Mouse (Mus musculus) heart, adult 2 months (tissue): ENCODE data around the gene C8a. TPM values are rescaled to one million over a fixed set of nuclear protein-coding genes. Genes with fewer than 3 reads are reported as not detected.

Experiments used
- DNase-seq, 2 experiments: peaks; one replicate each; pipeline ENCODE4 v3.0.0; 2021
- H3K27ac ChIP-seq: fragments of 200-600 bp; 2 replicates; pipeline ENCODE4 v1.8.1; 2022
- H3K27me3 ChIP-seq: fragments of 200-500 bp; 2 replicates; pipeline ENCODE4 v1.6.1; 2012; ENCODE audit warnings: mild to moderate bottlenecking, low read length, inconsistent platforms, mixed read lengths; ENCODE audit not compliant: control insufficient read depth, insufficient read depth
- H3K36me3 ChIP-seq: fragments of 200-500 bp; 2 replicates; pipeline ENCODE4 v1.6.1; 2012; ENCODE audit warnings: low read length, inconsistent platforms; ENCODE audit not compliant: control insufficient read depth, insufficient read depth
- H3K4me1 ChIP-seq: fragments of 200-500 bp; 2 replicates; pipeline ENCODE4 v1.6.1; 2011; ENCODE audit warnings: low read length; ENCODE audit not compliant: control insufficient read depth, insufficient read depth
- H3K4me3 ChIP-seq: fragments of 200-600 bp; 2 replicates; pipeline ENCODE4 v1.8.1; 2022
- H3K79me2 ChIP-seq: fragments of 200-500 bp; replicated peaks from 2 replicates; pipeline ENCODE4 v1.6.1; 2012; ENCODE audit warnings: mild to moderate bottlenecking, inconsistent platforms, low read length, moderate library complexity, mixed read lengths; ENCODE audit not compliant: control insufficient read depth, insufficient read depth
- H3K9ac ChIP-seq: fragments of 200-500 bp; 2 replicates; pipeline ENCODE4 v1.6.1; 2012; ENCODE audit warnings: low read depth, mild to moderate bottlenecking, control low read depth, inconsistent platforms, low read length, mixed read lengths
- CTCF ChIP-seq: fragments of 200-600 bp; IDR thresholded peaks from 2 replicates; pipeline ENCODE4 v1.8.1; 2022; ENCODE audit warnings: antibody characterized with exemption, mild to moderate bottlenecking, moderate library complexity
- EP300 ChIP-seq: fragments of 200-500 bp; IDR thresholded peaks from 2 replicates; pipeline ENCODE4 v1.6.1; 2011; ENCODE audit warnings: low read depth, low read length, control low read depth; ENCODE audit not compliant: insufficient read depth
- POLR2A ChIP-seq: fragments of 200-500 bp; IDR thresholded peaks from 2 replicates; pipeline ENCODE4 v1.6.1; 2011; ENCODE audit warnings: mild to moderate bottlenecking, low read depth, low read length, control low read depth; ENCODE audit not compliant: insufficient read depth
- WGBS: fragments of 180-500 bp; shearing (Covaris S2); methylation state at CpG from one replicate; pipeline ENCODE4 v1.1.7; 2018; 5-methylcytosine and 5-hydroxymethylcytosine counted together
- intact Hi-C: fragments of 180-260 bp; cut with DNase I; formaldehyde crosslinking; loops from one replicate; pipeline ENCODE4 v1.15.1; 2025
- polyA plus RNA-seq: library from polyadenylated mRNA; depleted of rRNA; stranded (reverse); fragments of >200 nt; gene quantifications from 2 replicates; pipeline ENCODE4 v1.2.3, GENCODE M21; 2012
- total RNA-seq, 2 experiments: library from RNA; stranded (reverse); gene quantifications; 2 replicates each; pipeline ENCODE4 v1.2.3; 2021

C8a gene
- total and polyA plus RNA-seq, 3 experiments: not detected

DNA sequence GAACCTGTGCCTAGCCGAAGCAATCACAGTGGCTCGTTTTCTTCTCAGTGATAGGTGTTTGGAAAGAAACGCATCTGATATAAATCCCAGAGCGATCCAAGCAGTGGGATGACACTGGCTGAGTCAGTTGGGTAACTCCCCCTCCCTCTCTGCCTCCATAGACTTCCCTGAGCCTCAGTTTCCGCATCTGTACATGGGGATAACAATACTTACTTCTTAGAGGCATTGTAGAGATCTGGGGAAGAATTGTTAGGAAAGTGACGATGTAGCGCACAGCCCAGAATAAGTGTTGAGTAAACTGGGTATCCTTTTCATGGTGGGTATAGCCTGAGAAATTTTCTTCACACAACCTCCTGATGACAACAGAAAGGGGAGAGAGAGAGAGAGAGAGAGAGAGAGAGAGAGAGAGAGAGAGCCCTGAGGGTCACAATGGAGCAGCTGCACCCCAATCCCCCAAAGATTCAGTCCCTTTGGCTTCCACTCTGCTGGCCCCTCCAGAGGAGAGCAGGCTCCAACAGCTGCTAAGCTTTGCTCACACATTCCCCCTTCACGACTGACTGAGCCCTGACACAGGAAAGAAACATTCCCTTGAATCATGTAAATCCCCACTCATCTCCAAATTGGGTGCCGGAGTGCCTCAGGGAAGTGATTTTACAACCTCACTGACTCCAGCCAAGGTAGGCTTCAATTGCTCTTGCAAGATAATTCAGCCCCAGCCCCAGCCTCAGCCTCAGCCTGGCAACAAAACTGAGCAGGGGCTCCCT, 12.5 kb upstream of the C8a start:
- TF ChIP-seq EP300 (no peak), CTCF (no peak), POLR2A (no peak)
- Histone ChIP-seq H3K4me3 (no peak overlapping the region), H3K36me3 (no peaks in the 10 kb centered on the region), H3K79me2 (no peaks in the 10 kb centered on the region), H3K9ac (no peak overlapping the region), H3K4me1 (no peaks in the 10 kb centered on the region), H3K27ac (no peak overlapping the region), H3K27me3 (no peaks in the 10 kb centered on the region)
- intact Hi-C loops: no loop called here
- no peak for DNase-seq
- WGBS: 77% methylated on average over 9 of the region's 9 CpGs

DNA sequence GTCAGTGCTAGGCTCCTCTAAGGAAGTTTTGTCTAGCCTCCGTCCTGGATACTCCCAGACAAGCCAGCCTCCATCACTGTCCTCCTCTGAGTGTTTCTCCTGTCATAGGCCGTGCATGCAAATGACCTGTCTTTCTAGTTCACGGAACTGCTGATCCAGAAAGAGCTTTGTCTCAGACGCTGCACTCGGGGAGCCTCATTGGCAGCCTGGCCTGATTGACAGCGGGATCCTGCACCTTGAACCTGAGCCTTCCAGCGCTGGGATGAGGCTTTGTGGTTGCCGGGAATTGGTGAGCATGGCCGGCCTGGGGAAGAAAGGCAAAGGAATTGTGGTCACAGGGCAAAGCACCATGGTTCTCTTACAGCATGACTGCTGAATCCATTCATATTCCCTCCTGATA, 11.3 kb upstream of the C8a start:
- Histone ChIP-seq H3K4me3 (no peak overlapping the region), H3K79me2 (no peaks in the 10 kb centered on the region), H3K27me3 (no peaks in the 10 kb centered on the region), H3K9ac (no peak overlapping the region), H3K36me3 (no peaks in the 10 kb centered on the region), H3K27ac (no peak overlapping the region), H3K4me1 (no peaks in the 10 kb centered on the region)
- no peak for TF ChIP-seq EP300
- TF ChIP-seq POLR2A: no peak
- TF ChIP-seq CTCF: no peak
- intact Hi-C loops: no loop called here
- DNase-seq: no peak
- 86% methylated on average over 9 of the region's 9 CpGs for WGBS

DNA sequence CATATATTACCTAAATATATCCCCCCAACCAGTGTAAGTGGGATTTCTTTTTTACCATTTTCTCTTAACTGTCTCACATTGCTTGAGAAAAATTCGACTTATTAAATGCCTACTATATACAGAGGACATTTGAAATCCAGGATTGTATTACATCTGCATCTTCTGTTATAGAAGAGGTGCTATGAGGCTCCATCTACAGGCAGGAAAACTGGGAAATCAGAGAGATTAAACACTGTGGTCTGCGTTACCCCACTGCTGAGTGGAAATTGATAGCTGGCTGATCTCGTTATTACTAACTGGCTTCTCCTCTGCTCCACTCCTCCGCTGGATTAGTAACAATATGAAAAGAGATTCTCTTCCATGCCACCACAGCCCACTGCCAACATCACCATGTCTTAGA, 366 bp downstream of the C8a start:
- DNase-seq: no peak
- no peak overlapping the region for H3K4me3 ChIP-seq
- 63% methylated on average over 4 of the region's 4 CpGs for WGBS
- no peak overlapping the region for H3K27ac ChIP-seq
- intact Hi-C loops: no loop called here
- TF ChIP-seq POLR2A (no peak), CTCF (no peak), EP300 (no peak)
- H3K36me3 ChIP-seq: no peaks in the 10 kb centered on the region
- no peaks in the 10 kb centered on the region for H3K79me2 ChIP-seq
- H3K9ac ChIP-seq: no peak overlapping the region
- no peaks in the 10 kb centered on the region for H3K4me1 ChIP-seq
- H3K27me3 ChIP-seq: no peaks in the 10 kb centered on the region

DNA sequence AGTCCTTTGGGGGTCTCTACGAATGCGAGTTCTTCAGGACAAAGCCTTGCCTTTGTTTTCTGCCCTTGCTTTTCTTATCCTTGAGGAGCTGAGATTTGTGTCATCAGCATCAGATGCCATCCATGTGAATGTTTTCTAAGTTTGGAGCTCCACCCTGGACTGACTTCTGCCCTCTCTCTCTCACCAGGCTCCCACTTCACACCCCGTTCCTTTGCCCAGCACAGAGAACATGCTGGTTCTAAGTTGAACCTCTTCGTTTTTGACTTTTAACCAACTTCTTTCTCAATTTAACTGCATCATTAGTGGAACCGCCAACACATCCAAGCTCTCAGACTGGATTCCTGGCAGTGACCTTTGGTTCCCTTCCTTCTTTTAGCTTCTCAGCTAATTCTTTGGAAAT, 6.0 kb downstream of the C8a start:
- H3K9ac ChIP-seq: no peak overlapping the region
- no peaks in the 10 kb centered on the region for H3K27me3 ChIP-seq
- no peak overlapping the region for H3K4me3 ChIP-seq
- no peaks in the 10 kb centered on the region for H3K36me3 ChIP-seq
- H3K79me2 ChIP-seq: no peaks in the 10 kb centered on the region
- 79% methylated on average over 5 of the region's 5 CpGs for WGBS
- no peaks in the 10 kb centered on the region for H3K4me1 ChIP-seq
- TF ChIP-seq POLR2A: no peak
- TF ChIP-seq EP300: no peak
- no peak for TF ChIP-seq CTCF
- no peak for DNase-seq
- intact Hi-C loops: no loop called here
- no peak overlapping the region for H3K27ac ChIP-seq

DNA sequence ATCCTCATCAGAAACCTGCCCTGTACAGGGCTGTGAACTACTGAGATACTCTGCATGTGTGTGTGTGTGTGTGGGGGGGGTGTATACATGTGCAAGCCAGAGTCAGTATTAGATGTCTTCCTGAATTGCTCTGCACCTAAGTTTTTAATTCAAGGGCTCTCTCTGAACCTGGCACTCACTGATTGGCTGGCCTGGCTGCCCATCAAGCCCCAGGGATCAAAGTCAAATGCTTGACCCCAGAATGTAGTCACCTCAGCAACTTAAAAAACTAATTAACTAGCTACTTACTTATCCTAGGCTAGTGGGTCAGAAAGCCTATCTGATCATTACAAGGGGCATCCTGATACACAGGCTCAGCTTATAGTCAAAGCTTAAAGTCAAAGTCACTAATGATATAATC, 6.6 kb downstream of the C8a start:
- Histone ChIP-seq H3K36me3 (no peaks in the 10 kb centered on the region), H3K4me3 (no peak overlapping the region), H3K27me3 (no peaks in the 10 kb centered on the region), H3K27ac (no peak overlapping the region), H3K9ac (no peak overlapping the region), H3K4me1 (no peaks in the 10 kb centered on the region), H3K79me2 (no peaks in the 10 kb centered on the region)
- TF ChIP-seq EP300: no peak
- TF ChIP-seq POLR2A: no peak
- no peak for TF ChIP-seq CTCF
- no peak for DNase-seq
- intact Hi-C loops: no loop called here

DNA sequence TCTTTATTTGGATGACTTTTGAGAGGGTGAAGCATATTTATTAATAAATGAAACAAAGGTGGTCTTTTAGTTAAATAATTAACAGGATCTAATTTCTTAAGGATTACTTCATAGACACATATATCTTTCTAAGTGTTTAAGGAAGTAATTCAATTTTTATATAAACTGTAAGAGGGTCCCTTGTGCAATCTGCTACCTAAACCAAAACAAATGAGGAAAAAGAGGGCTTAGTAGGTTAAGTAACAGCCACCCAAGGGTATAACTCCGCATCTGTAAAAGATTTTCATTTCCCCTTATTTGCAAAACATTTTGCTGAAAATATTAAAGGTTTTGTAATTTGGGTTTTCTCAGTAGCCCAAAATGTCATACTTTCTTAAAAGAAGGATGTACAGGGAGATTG, 11.8 kb downstream of the C8a start:
- Histone ChIP-seq H3K27ac (no peak overlapping the region), H3K4me1 (no peaks in the 10 kb centered on the region), H3K4me3 (no peak overlapping the region), H3K27me3 (no peaks in the 10 kb centered on the region), H3K36me3 (no peaks in the 10 kb centered on the region), H3K9ac (no peak overlapping the region), H3K79me2 (no peaks in the 10 kb centered on the region)
- intact Hi-C loops: no loop called here
- no peak for TF ChIP-seq EP300
- no peak for TF ChIP-seq CTCF
- no peak for TF ChIP-seq POLR2A
- 88% methylated on average over 1 of the region's 1 CpGs for WGBS
- no peak for DNase-seq
